Mouse (Mus musculus): Measurements from ENCODE around the gene Mrtfb. TPM values are rescaled to one million over a fixed set of nuclear protein-coding genes. Genes with fewer than 3 reads are reported as not detected.
"Not testable (repeated sequence)": the region's sequence is repeated elsewhere in the genome, so short reads cannot be mapped to it uniquely, and the experiment has no call there.

Mrtfb gene
- polyA plus RNA-seq, 1 experiment from 2014 or later = 23.0 TPM

GRCm38 (mm10) chr16:13286425-13286824, 30.1 kb downstream of the Mrtfb start:
- not testable (repeated sequence) for H3K4me2 ChIP-seq (replicated peaks); H3K9me3 ChIP-seq; H3K9ac ChIP-seq; H3K4me1 ChIP-seq; H3K27me3 ChIP-seq; ATAC-seq (ENCODE audit: low FRiP score, low read depth); H3K27ac ChIP-seq; H3K4me3 ChIP-seq
- H3K36me3 ChIP-seq = peaks cover 12% of the 10 kb centered on the region

- Histone ChIP-seq H3K9ac (no peak overlapping the region), H3K4me3 (no peak overlapping the region), H3K27me3 (no peaks in the 10 kb centered on the region), H3K27ac (no peak overlapping the region), H3K36me3 (peaks cover 11% of the 10 kb centered on the region), H3K4me2 (replicated peaks) (no peak overlapping the region), H3K4me1 (no peaks in the 10 kb centered on the region), H3K9me3 (no peaks in the 10 kb centered on the region)
- WGBS = 54% methylated on average over 1 of the region's 1 CpGs
- ATAC-seq (ENCODE audit: low FRiP score, low read depth) = no peak
These were observed 41.6 kb downstream of the Mrtfb start for GRCm38 (mm10) chr16:13297860-13298259.

- Histone ChIP-seq H3K4me3 (no peak overlapping the region), H3K4me2 (replicated peaks) (no peak overlapping the region), H3K9me3 (no peaks in the 10 kb centered on the region), H3K36me3 (peaks cover 8% of the 10 kb centered on the region), H3K27ac (no peak overlapping the region), H3K9ac (no peak overlapping the region), H3K4me1 (no peaks in the 10 kb centered on the region), H3K27me3 (no peaks in the 10 kb centered on the region)
- no peak for ATAC-seq (ENCODE audit: low FRiP score, low read depth)
- WGBS = 77% methylated on average over 2 of the region's 2 CpGs
These were observed 42.7 kb downstream of the Mrtfb start for GRCm38 (mm10) chr16:13298991-13299390.

- Histone ChIP-seq H3K4me1 (peaks cover 9% of the 10 kb centered on the region), H3K27ac (no peak overlapping the region), H3K9ac (no peak overlapping the region), H3K36me3 (no peaks in the 10 kb centered on the region), H3K9me3 (no peaks in the 10 kb centered on the region), H3K4me3 (no peak overlapping the region), H3K4me2 (replicated peaks) (no peak overlapping the region), H3K27me3 (no peaks in the 10 kb centered on the region)
- no peak for ATAC-seq (ENCODE audit: low FRiP score, low read depth)
- WGBS = 80% methylated on average over 3 of the region's 3 CpGs
These were observed 49.9 kb downstream of the Mrtfb start for GRCm38 (mm10) chr16:13306065-13306695.

GRCm38 (mm10) chr16:13310096-13310683, 53.9 kb downstream of the Mrtfb start:
- no peak for ATAC-seq (ENCODE audit: low FRiP score, low read depth)
- Histone ChIP-seq H3K27me3 (no peaks in the 10 kb centered on the region), H3K4me3 (no peak overlapping the region), H3K4me1 (peaks cover 9% of the 10 kb centered on the region), H3K36me3 (peaks cover 4% of the 10 kb centered on the region; the same call in 1 of the 2 replicates), H3K9ac (no peak overlapping the region), H3K4me2 (replicated peaks) (no peak overlapping the region), H3K27ac (no peak overlapping the region), H3K9me3 (no peaks in the 10 kb centered on the region)
- 48% methylated on average over 1 of the region's 1 CpGs for WGBS

- Histone ChIP-seq H3K9me3 (no peaks in the 10 kb centered on the region), H3K9ac (no peak overlapping the region), H3K4me2 (replicated peaks) (no peak overlapping the region), H3K27ac (no peak overlapping the region), H3K4me3 (no peak overlapping the region), H3K27me3 (no peaks in the 10 kb centered on the region), H3K36me3 (peaks cover 4% of the 10 kb centered on the region; the same call in 1 of the 2 replicates), H3K4me1 (peaks cover 4% of the 10 kb centered on the region)
- ATAC-seq (ENCODE audit: low FRiP score, low read depth) = no peak
- WGBS = 79% methylated on average over 1 of the region's 1 CpGs
These were observed 55.1 kb downstream of the Mrtfb start for GRCm38 (mm10) chr16:13311374-13311773.

- no peaks in the 10 kb centered on the region for H3K9me3 ChIP-seq
- H3K9ac ChIP-seq = no peak overlapping the region
- WGBS = 90% methylated on average over 5 of the region's 5 CpGs
These were observed 56.9 kb downstream of the Mrtfb start for GRCm38 (mm10) chr16:13313096-13313719.

GRCm38 (mm10) chr16:13323751-13324150, 67.5 kb downstream of the Mrtfb start:
- H3K4me2 ChIP-seq (replicated peaks) = no peak overlapping the region
- WGBS = 63% methylated on average over 6 of the region's 6 CpGs
- no peak for ATAC-seq (ENCODE audit: low FRiP score, low read depth)
- H3K27me3 ChIP-seq = no peaks in the 10 kb centered on the region
- H3K9me3 ChIP-seq = no peaks in the 10 kb centered on the region
- no peak overlapping the region for H3K27ac ChIP-seq
- H3K9ac ChIP-seq = no peak overlapping the region
- peaks cover 21% of the 10 kb centered on the region for H3K36me3 ChIP-seq
- no peak overlapping the region for H3K4me3 ChIP-seq
- no peaks in the 10 kb centered on the region for H3K4me1 ChIP-seq

More at GRCm38 (mm10) chr16:13313096-13313719, 56.9 kb downstream of the Mrtfb start:
- H3K4me3 ChIP-seq = no peak overlapping the region
- H3K27me3 ChIP-seq = no peaks in the 10 kb centered on the region
- no peak overlapping the region for H3K4me2 ChIP-seq (replicated peaks)
- H3K36me3 ChIP-seq = peaks cover 4% of the 10 kb centered on the region; the same call in 1 of the 2 replicates
- H3K4me1 ChIP-seq = peaks cover 4% of the 10 kb centered on the region
- H3K27ac ChIP-seq = no peak overlapping the region
- ATAC-seq (ENCODE audit: low FRiP score, low read depth) = no peak

- Histone ChIP-seq H3K4me2 (replicated peaks) (no peak overlapping the region), H3K4me1 (peaks cover 12% of the 10 kb centered on the region), H3K36me3 (peaks cover 21% of the 10 kb centered on the region), H3K27me3 (no peaks in the 10 kb centered on the region), H3K9ac (no peak overlapping the region), H3K9me3 (no peaks in the 10 kb centered on the region), H3K4me3 (no peak overlapping the region), H3K27ac (no peak overlapping the region)
- 96% methylated on average over 3 of the region's 3 CpGs for WGBS
- no peak for ATAC-seq (ENCODE audit: low FRiP score, low read depth)
These were observed 70.3 kb downstream of the Mrtfb start for GRCm38 (mm10) chr16:13326622-13327021.

GRCm38 (mm10) chr16:13328646-13329045, 72.4 kb downstream of the Mrtfb start:
- H3K27me3 ChIP-seq = no peaks in the 10 kb centered on the region
- peaks cover 12% of the 10 kb centered on the region for H3K4me1 ChIP-seq
- H3K9me3 ChIP-seq = no peaks in the 10 kb centered on the region
- ATAC-seq (ENCODE audit: low FRiP score, low read depth) = no peak
- H3K9ac ChIP-seq = no peak overlapping the region
- H3K4me2 ChIP-seq (replicated peaks) = no peak overlapping the region
- H3K36me3 ChIP-seq = peaks cover 21% of the 10 kb centered on the region
- WGBS = 91% methylated on average over 4 of the region's 4 CpGs
- H3K4me3 ChIP-seq = no peak overlapping the region
- no peak overlapping the region for H3K27ac ChIP-seq

GRCm38 (mm10) chr16:13329640-13330039, 73.4 kb downstream of the Mrtfb start:
- no peak overlapping the region for H3K4me2 ChIP-seq (replicated peaks)
- no peak overlapping the region for H3K9ac ChIP-seq
- ATAC-seq (ENCODE audit: low FRiP score, low read depth) = no peak
- H3K4me1 ChIP-seq = peaks cover 12% of the 10 kb centered on the region
- H3K27me3 ChIP-seq = no peaks in the 10 kb centered on the region
- H3K4me3 ChIP-seq = no peak overlapping the region
- H3K27ac ChIP-seq = no peak overlapping the region
- 83% methylated on average over 3 of the region's 3 CpGs for WGBS
- no peaks in the 10 kb centered on the region for H3K9me3 ChIP-seq
- peaks cover 21% of the 10 kb centered on the region for H3K36me3 ChIP-seq

- no peak overlapping the region for H3K4me2 ChIP-seq (replicated peaks)
- peaks cover 12% of the 10 kb centered on the region for H3K4me1 ChIP-seq
- no peak overlapping the region for H3K4me3 ChIP-seq
- peak; percentile 48; the same call in 1 of the 2 replicates for ATAC-seq (ENCODE audit: low FRiP score, low read depth)
- H3K36me3 ChIP-seq = peaks cover 21% of the 10 kb centered on the region
- no peaks in the 10 kb centered on the region for H3K9me3 ChIP-seq
- no peaks in the 10 kb centered on the region for H3K27me3 ChIP-seq
- no peak overlapping the region for H3K27ac ChIP-seq
- H3K9ac ChIP-seq = no peak overlapping the region
- WGBS = 71% methylated on average over 6 of the region's 6 CpGs
These were observed 74.0 kb downstream of the Mrtfb start for GRCm38 (mm10) chr16:13330221-13330659.
